8 mouse cellular contexts compared by ENCODE assay signal in the genomic region with DNA sequence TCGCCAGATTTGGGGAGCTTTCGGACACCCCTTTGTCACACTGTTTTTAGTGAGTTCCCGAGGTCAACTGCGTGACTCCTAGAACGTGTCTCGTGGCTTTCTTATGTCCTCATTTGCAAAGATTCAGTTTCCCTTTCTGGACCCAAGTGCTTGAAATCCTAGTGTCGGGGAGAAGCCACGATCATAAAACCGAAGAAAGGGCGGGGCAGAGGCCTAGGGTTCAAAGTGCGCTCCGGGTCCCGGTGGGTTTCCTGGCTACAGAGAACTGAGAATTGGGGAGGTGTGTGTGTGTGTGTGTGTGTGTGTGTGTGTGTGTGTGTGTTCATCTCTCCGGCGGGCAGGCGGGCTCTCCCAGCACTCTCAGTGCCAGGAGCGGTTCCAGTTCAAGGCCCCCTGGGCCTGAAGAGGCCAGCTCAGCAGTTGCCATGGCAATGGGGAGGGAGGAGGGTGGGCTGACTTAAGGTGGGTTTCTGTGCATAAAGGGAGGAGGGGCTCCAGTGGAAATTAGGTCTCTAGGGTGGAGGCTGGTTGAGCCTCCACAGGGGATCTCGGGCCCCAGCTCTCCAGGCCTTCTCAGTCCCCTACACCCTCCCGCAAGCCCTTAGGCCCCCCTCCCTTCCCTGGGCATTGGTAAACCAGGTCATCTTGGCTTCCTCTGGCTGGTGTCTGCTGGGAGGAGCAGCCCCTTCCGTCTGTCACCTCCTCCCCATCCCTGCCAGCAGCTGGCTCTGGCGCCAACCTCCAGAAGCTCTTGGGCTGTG. TPM values are rescaled to one million over a fixed set of nuclear protein-coding genes. Genes with fewer than 3 reads are reported as not detected.
DNase-seq lines count a peak whose midpoint lies in the region; ATAC-seq lines count a peak whose summit lies in the region.

No protein-coding gene starts in this region.

- peak overlapping the region; percentile 59 for H3K4me3 ChIP-seq in lung, embryonic 16.5 days (ENCODE audit: low read length)
- peak overlapping the region; percentile 31; the same call in 1 of the 2 replicates for H3K4me3 ChIP-seq in limb, embryonic 11.5 days (ENCODE audit: low read depth, low read length)

- H3K27ac ChIP-seq in lung, embryonic 16.5 days (ENCODE audit: low read length), result no peak overlapping the region
- H3K27ac ChIP-seq in limb, embryonic 11.5 days (replicated peaks; ENCODE audit: low read depth, low read length), result no peak overlapping the region

- 22% methylated on average over 21 of the region's 21 CpGs for WGBS in lung, embryonic 16.5 days
- WGBS in limb, embryonic 11.5 days, result 7% methylated on average over 20 of the region's 21 CpGs

- no peak for ATAC-seq in lung, embryonic 16.5 days (ENCODE audit: low read depth)
- ATAC-seq in limb, embryonic 11.5 days (ENCODE audit: insufficient number of reproducible peaks, low FRiP score, low TSS enrichment, low read depth), result no peak

- H3K27me3 ChIP-seq in lung, embryonic 16.5 days (ENCODE audit: control insufficient read depth, insufficient read depth, low read depth, low read length), result peaks cover 14% of the 10 kb centered on the region
- peaks cover 14% of the 10 kb centered on the region for H3K27me3 ChIP-seq in limb, embryonic 11.5 days (ENCODE audit: control insufficient read depth, insufficient read depth, low read length)

- peaks cover 11% of the 10 kb centered on the region; the same call in 1 of the 2 replicates for H3K4me1 ChIP-seq in lung, embryonic 16.5 days (replicated peaks; ENCODE audit: control insufficient read depth, insufficient read depth, low read length)
- peaks cover 10% of the 10 kb centered on the region for H3K4me1 ChIP-seq in limb, embryonic 11.5 days (ENCODE audit: control insufficient read depth, insufficient read depth, low read length)

- no peak for DNase-seq in lung, postnatal 14 days
- DNase-seq in cerebellum, adult 8-10 months, result peak; percentile 54
- DNase-seq in gastrocnemius, postnatal 10 days, result peak; percentile 31
- DNase-seq in limb, embryonic 11.5 days (ENCODE audit: low spot score), result peak; percentile 54
- peak; percentile 17 to 37 for DNase-seq in natural killer cell, adult 2 months (ENCODE audit: low spot score in 2 of 2)
- DNase-seq in right cerebral cortex, adult 18-20 months, result no peak
- no peak for DNase-seq in left cerebral cortex, adult 8-10 months (ENCODE audit: low spot score in 2 of 2)

- H3K9me3 ChIP-seq in lung, embryonic 16.5 days (ENCODE audit: control insufficient read depth, low read length), result no peaks in the 10 kb centered on the region
- no peaks in the 10 kb centered on the region for H3K9me3 ChIP-seq in limb, embryonic 11.5 days (ENCODE audit: control insufficient read depth, low read length)

- H3K9ac ChIP-seq in lung, embryonic 16.5 days (ENCODE audit: low read length), result 0 out of 2 replicates have a peak overlapping the region, but pooled peaks have one; percentile 19
- H3K9ac ChIP-seq in limb, embryonic 11.5 days (ENCODE audit: low read length), result no peak overlapping the region

- H3K4me2 ChIP-seq in lung, embryonic 16.5 days (ENCODE audit: low read depth, low read length), result peak overlapping the region; percentile 95
- H3K4me2 ChIP-seq in limb, embryonic 11.5 days (ENCODE audit: low read depth, severe bottlenecking), result peak overlapping the region; percentile 53

- H3K36me3 ChIP-seq in lung, embryonic 16.5 days (ENCODE audit: control insufficient read depth, insufficient read depth, low read length), result no peaks in the 10 kb centered on the region
- no peaks in the 10 kb centered on the region for H3K36me3 ChIP-seq in limb, embryonic 11.5 days (ENCODE audit: control insufficient read depth, insufficient read depth, low read length)

RNA-seq across cellular contexts. Expression of gene Rasa4, which starts 1.4 kb away (rescaled TPM):
- 3.3 and 4.4 TPM in 2 replicates for polyA plus RNA-seq in lung, embryonic 16.5 days (2015; fragmentation: Nextera tagmentation; extraction: Ambion mirVana)
- 10 to 100 TPM; 12.9 to 20.5 TPM for total RNA-seq in gastrocnemius, postnatal 10 days (2021)
- polyA plus RNA-seq in limb, embryonic 11.5 days (2014; fragmentation: Nextera tagmentation; extraction: Ambion mirVana), result 3.3 and 4.4 TPM in 2 replicates
- total RNA-seq in left cerebral cortex, adult 8-10 months (2022), result 10 to 100 TPM in 1 of 4 experiments, 1 to 10 TPM in 3; 6.2 to 13.4 (median 8.0) TPM

RNA-seq across cellular contexts. Expression of gene Upk3bl, which starts 30.8 kb away (rescaled TPM):
- polyA plus RNA-seq in lung, embryonic 16.5 days (2015; fragmentation: Nextera tagmentation; extraction: Ambion mirVana), result 5.4 and 8.7 TPM in 2 replicates
- not detected for total RNA-seq in gastrocnemius, postnatal 10 days (2021)
- polyA plus RNA-seq in limb, embryonic 11.5 days (2014; fragmentation: Nextera tagmentation; extraction: Ambion mirVana), result 4.0 TPM in 2 replicates
- under 1 TPM in 2 of 4 experiments, not detected in 2; 0.59 to 0.81 TPM for total RNA-seq in left cerebral cortex, adult 8-10 months (2022)

RNA-seq across cellular contexts. Expression of gene Polr2j, which starts 31.4 kb away (rescaled TPM):
- polyA plus RNA-seq in lung, embryonic 16.5 days (2015; fragmentation: Nextera tagmentation; extraction: Ambion mirVana), result 210 and 211 TPM in 2 replicates
- total RNA-seq in gastrocnemius, postnatal 10 days (2021), result 10 to 100 TPM; 71.2 to 75.6 TPM
- 274 and 281 TPM in 2 replicates for polyA plus RNA-seq in limb, embryonic 11.5 days (2014; fragmentation: Nextera tagmentation; extraction: Ambion mirVana)
- 10 to 100 TPM; 66.2 to 83.2 (median 70.9) TPM for total RNA-seq in left cerebral cortex, adult 8-10 months (2022)

RNA-seq across cellular contexts. Expression of gene Upk3b, which starts 46.8 kb away (rescaled TPM):
- polyA plus RNA-seq in lung, embryonic 16.5 days (2015; fragmentation: Nextera tagmentation; extraction: Ambion mirVana), result 27.1 and 32.1 TPM in 2 replicates
- under 1 TPM in 1 of 2 experiments, not detected in 1; 0.14 TPM for total RNA-seq in gastrocnemius, postnatal 10 days (2021)
- 0.18 and 0.67 TPM in 2 replicates for polyA plus RNA-seq in limb, embryonic 11.5 days (2014; fragmentation: Nextera tagmentation; extraction: Ambion mirVana)
- total RNA-seq in left cerebral cortex, adult 8-10 months (2022), result not detected

RNA-seq across cellular contexts. Expression of gene Lrwd1, which starts 50.8 kb away (rescaled TPM):
- 37.6 and 41.3 TPM in 2 replicates for polyA plus RNA-seq in lung, embryonic 16.5 days (2015; fragmentation: Nextera tagmentation; extraction: Ambion mirVana)
- total RNA-seq in gastrocnemius, postnatal 10 days (2021), result 1 to 10 TPM; 4.9 to 7.4 TPM
- 50.5 TPM in 2 replicates for polyA plus RNA-seq in limb, embryonic 11.5 days (2014; fragmentation: Nextera tagmentation; extraction: Ambion mirVana)
- total RNA-seq in left cerebral cortex, adult 8-10 months (2022), result 10 to 100 TPM; 11.6 to 14.9 (median 13.4) TPM

Comparison
In these comparisons a context has a peak if more than half of its experiments do, and no peak if none do; other contexts are left out.
1. DNase-seq: peak in cerebellum, adult 8-10 months (single experiment), gastrocnemius, postnatal 10 days (single experiment), limb, embryonic 11.5 days (single experiment) and natural killer cell, adult 2 months (2 of 2); none in lung, postnatal 14 days (single experiment), right cerebral cortex, adult 18-20 months (single experiment) and left cerebral cortex, adult 8-10 months (0 of 2).